Mouse (Mus musculus) bone marrow macrophage, adult 2 months (primary cell): ENCODE measurements around the gene Gm5141. TPM values are rescaled to one million over a fixed set of nuclear protein-coding genes. Genes with fewer than 3 reads are reported as not detected.
"Not testable (repeated sequence)": the region's sequence is repeated elsewhere in the genome, so short reads cannot be mapped to it uniquely, and the experiment has no call there.

Experiments
- H3K27ac ChIP-seq: 2 replicates; pipeline ENCODE4 v1.5.1; 2012; ENCODE audit warnings: low read depth, low read length; ENCODE audit not compliant: insufficient read depth
- H3K4me1 ChIP-seq: 2 replicates; pipeline ENCODE4 v1.6.1; 2012; ENCODE audit warnings: low read length; ENCODE audit not compliant: control insufficient read depth, insufficient read depth
- H3K4me3 ChIP-seq: 2 replicates; pipeline ENCODE4 v1.5.1; 2012; ENCODE audit warnings: mild to moderate bottlenecking, low read length, moderate library complexity; ENCODE audit not compliant: insufficient read depth
- CTCF ChIP-seq: IDR thresholded peaks from 2 replicates; pipeline ENCODE4 v1.5.1; 2012; ENCODE audit warnings: low read depth, mild to moderate bottlenecking, low read length, moderate library complexity
- POLR2A ChIP-seq: IDR thresholded peaks from 2 replicates; pipeline ENCODE4 v1.6.1; 2012; ENCODE audit warnings: mild to moderate bottlenecking, low read depth, low read length, borderline replicate concordance
- polyA plus RNA-seq: library from polyadenylated mRNA; stranded (reverse); fragments of >200 nt; gene quantifications from 2 replicates; pipeline ENCODE4 v1.2.4, GENCODE M21; 2012; ENCODE audit not compliant: missing spikeins, insufficient read depth, insufficient read length

The Gm5141 gene
- 3.0 and 6.3 TPM in 2 replicates for polyA plus RNA-seq

DNA sequence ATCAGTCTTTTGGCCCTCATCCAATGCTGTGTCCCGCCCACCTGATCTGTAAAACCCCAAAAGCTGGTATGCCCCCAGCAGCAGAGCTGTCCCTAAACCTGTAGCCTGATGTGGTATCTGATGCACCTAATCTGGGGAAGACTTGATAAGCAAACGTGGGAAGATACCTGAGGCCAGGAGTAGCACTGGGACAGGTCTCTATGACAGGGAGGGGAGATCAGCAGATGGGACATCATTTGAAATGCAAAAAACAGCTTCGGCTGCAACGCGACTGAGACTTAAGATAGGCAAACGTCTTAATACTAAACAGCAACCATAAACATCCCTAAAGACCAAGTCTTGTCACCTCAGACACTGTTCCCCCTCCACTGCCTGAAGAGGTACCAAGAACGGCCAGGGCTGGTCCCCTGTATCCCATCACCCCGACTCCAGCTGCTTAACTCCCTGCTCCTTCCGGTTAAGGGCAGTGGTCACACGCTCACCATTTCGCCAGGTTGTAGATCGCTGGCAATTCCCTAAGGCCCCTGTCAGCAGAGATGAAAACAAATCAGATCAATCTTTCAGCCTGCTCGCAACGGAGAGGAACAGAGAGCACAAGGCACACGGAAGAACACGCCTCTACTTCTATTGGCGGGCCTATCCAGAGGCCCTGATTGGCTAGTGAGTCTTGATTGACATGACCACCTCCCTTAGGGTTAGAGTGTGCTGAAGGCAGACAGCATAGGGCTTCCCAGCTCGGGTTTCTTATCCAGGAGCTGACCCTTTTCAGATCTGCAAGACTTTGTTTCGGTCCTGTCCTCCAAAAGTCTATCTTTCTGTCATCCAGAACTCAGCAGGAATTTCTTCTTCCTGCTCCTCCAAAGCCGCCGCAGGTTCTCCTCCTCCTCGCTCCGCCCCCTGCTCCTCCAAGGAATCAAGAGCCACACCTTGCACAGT lies at the start of gene Gm5141:
Gene Gm5141, minus strand, starts transcription at position 610 of the 936 bp plus-strand sequence.
- not testable (repeated sequence) for H3K4me1 ChIP-seq, H3K27ac ChIP-seq
- peak within 1 kb of the TSS; percentile 72 for H3K4me3 ChIP-seq

DNA sequence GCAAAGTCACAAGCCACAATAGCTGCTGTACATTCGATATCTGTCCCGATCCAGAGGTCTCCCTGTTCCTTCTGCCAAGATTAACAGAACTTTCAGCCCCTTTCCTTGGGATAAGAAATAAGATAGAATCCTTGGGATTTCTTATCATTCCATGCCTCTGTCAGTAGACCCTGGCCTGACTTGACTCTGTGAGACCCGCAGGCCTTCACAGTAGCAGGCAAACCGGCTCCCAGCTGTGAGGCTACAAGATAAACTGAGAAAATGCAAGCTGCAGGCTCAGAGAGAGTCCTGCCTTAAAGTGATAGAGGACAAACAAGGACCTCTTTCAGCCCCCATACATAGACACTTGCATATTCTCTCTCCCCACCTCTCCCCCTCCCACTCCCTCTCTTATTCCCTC lies 47.7 kb upstream of the Gm5141 start:
- no peak for TF ChIP-seq CTCF
- no peak for TF ChIP-seq POLR2A

DNA sequence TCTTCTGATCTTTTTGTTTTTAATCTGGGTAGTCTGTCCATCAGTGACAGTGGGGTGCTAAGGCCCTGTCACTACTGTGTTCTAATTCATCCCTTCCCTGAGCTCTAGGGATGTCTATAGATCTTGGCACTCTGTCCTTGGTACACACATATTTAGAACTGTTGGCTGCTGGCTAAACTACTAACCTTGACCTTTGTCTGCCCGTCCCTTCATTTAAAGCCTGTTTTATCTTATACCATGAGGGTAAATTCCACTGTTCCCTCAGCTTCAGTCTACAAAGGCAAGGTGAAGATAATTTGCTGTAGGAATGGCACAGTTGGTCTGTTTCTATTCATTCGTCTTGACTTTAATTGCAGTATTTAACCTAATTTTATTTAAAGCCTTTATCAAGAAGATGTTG lies 46.6 kb upstream of the Gm5141 start:
- H3K4me1 ChIP-seq: no peaks in the 10 kb centered on the region
- H3K4me3 ChIP-seq: no peak overlapping the region
- TF ChIP-seq POLR2A (no peak), CTCF (no peak)
- no peak overlapping the region for H3K27ac ChIP-seq

More for the DNA sequence above, 47.7 kb upstream of the Gm5141 start:
- H3K4me1 ChIP-seq: no peaks in the 10 kb centered on the region
- H3K27ac ChIP-seq: no peak overlapping the region
- no peak overlapping the region for H3K4me3 ChIP-seq

DNA sequence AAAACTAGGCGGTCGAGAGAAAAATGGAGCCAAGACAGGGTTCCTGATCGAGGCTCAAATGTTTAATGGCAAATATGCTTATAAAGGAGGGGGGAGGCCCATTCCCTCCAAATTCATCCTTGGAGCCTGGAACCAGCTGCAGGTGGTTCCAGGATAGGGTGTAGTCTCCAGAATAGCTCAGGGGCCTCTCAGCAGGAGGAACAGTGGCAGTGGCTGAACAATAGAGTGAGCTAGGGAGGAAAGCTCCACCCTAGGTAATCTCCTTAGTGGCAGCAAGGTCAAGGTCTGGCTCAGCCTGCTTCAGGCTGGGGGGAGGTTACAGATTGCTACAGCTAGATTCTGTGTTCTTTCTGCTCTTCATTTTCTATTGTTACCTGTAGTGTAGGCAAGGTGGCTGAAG lies 30.1 kb upstream of the Gm5141 start:
- H3K27ac ChIP-seq, H3K4me3 ChIP-seq: not testable (repeated sequence)

DNA sequence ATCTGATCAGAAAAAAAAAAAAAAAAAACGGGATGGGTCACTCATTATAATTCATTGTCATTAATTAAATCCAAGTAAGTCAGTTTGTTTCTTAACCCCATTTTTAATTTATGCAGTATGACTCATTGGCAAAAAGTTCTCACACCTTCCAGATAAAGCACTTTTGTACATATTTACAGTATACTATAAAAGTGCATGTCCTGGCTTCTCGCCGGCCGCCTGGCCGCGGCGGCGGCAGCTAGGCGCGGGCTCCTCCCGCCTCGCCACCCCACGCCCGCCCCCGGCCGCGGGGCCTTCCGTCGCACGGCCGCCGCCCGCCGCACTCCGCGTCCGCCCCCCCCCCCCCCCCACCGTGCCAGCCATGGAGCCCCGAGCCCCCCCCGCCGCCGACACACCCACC lies 27.1 kb upstream of the Gm5141 start:
- no peak overlapping the region for H3K27ac ChIP-seq

More for the DNA sequence above, 30.1 kb upstream of the Gm5141 start:
- H3K4me1 ChIP-seq: not testable (repeated sequence)

DNA sequence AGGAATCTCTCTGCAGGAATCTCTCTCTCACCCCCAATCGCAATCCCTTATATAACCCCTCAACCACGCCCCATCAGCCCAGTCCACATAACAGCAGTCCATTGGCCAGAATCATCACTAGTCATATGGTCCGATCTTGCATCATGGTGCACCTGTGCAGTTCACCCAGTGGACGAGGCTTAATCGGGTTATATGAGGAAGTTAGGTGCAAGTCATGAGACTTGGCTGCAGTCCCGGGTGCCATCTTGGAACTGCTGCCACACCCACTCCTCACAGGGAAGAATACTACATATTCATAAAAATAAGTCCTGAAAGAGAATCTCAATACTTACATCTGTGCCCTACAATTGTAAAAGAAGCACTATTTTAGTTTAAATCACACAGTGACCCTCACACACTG lies 22.4 kb upstream of the Gm5141 start:
- not testable (repeated sequence) for H3K4me1 ChIP-seq, H3K27ac ChIP-seq, H3K4me3 ChIP-seq

More for the DNA sequence above, 27.1 kb upstream of the Gm5141 start:
- Histone ChIP-seq H3K4me1 (no peaks in the 10 kb centered on the region), H3K4me3 (no peak overlapping the region)
- TF ChIP-seq CTCF: no peak
- TF ChIP-seq POLR2A: no peak

DNA sequence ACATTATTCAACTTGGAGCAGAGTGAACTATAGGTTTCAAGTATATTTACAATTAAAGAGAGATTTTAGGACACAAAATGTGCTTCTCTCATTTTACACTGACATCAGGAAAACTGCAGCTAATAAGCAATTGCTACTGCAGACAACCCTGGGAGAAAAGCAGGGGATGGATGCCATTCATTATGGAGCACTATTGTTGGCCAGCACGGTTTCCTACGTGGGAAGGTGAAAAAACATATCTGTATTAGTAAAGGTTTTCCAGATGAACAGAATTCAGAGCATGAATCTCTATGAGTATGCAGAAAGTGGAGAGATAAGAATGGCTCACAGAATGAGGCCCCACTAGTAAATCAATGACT lies 506 bp upstream of the Gm5141 start:
- not testable (repeated sequence) for H3K27ac ChIP-seq, H3K4me3 ChIP-seq, H3K4me1 ChIP-seq

DNA sequence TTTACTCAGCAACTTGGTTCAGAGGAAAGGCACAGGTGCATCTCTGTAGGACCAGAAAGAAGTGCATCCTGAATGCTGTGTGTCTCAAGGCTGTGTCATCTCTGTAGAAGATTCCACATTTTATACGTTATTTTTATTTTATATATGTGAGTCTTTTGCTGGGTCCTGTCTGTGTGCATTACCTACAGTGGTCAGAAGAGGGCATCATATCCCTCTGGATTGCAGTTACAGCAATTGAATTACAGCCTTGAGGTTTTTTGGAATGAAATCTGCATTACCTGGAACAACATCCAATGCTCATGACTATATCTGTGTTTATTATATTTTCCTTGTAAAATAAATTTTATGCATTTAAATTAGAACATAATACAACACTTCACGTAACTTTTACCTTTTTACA lies 21.8 kb downstream of the Gm5141 start:
- not testable (repeated sequence) for H3K4me3 ChIP-seq, H3K4me1 ChIP-seq, H3K27ac ChIP-seq

DNA sequence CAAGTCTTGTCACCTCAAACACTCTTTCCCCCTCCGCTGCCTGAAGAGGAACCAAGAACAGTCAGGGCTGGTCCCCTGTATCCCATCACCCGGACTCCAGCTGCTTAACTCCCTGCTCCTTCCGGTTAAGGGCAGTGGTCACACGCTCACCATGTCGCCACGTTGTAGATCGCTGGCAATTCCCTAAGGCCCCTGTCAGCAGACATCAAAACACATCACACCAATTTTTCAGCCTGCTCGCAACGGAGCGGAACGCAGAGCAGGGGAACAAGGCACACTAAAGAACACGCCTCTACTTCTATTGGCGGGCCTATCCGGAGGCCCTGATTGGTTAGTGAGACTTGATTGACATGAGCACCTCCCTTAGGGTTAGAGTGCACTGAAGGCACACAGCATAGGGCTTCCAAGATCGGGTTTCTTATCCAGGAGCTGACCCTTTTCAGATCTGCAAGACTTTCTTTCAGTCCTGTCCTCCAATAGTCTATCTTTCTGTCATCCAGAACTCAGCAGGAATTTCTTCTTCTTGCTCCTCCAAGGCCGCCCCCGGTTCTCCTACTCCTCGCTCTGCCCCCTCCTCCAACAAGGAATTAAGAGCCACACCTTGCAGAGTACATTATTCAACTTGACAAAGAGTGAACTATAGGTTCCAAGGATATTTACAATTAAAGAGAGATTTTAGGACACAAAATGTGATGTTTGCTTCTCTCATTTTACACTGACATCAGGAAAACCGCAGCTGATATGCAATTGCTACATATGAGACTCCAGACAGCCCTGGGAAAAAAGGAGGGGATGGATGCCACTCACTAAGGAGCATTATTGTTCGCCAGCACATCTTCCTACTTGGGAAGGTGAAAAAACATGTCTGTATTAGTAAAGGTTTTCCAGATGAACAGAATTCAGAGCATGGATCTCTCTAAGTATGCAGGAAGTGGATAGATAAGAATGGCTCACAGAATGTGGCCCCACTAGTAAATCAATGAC lies 24.9 kb downstream of the Gm5141 start, which contains the start of gene Platr25:
Gene Platr25, minus strand, starts transcription at position 278 of the 984 bp plus-strand sequence.
- not testable (repeated sequence) for H3K4me1 ChIP-seq, H3K27ac ChIP-seq
- H3K4me3 ChIP-seq: peak within 1 kb of the TSS; percentile 77

DNA sequence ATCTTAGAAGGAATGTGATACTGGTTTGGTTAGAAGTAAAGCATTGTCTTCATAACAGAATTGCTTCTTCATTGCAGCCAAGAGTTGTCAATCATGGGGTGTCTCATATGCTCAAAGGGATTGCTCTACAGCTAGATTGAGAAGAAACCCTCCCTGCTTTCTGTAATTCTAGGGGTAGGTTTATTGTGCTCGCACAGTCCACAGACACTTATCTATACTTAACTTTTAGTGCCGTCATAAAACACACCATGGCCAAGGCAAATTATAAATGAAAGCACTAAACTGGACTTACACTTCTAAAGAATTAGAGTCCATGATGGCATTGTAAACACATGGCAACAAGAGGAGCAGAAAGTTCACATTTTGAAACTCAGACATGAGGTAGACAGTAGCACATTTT lies 52.3 kb downstream of the Gm5141 start:
- no peak for TF ChIP-seq CTCF
- TF ChIP-seq POLR2A: no peak
- Histone ChIP-seq H3K4me1 (no peaks in the 10 kb centered on the region), H3K27ac (no peak overlapping the region), H3K4me3 (no peak overlapping the region)

Other genes with a start within 250 kb of the Gm5141 start
- not detected in 2 replicates for gene Zfp935, start 227.3 kb downstream of the Gm5141 start, polyA plus RNA-seq
- 10.2 and 11.2 TPM in 2 replicates for gene Zfp934, start 214.6 kb downstream of the Gm5141 start, polyA plus RNA-seq
- gene 6720489N17Rik, start 161.6 kb downstream of the Gm5141 start, polyA plus RNA-seq: 3.7 and 8.1 TPM in 2 replicates
- gene Platr25, start 25.1 kb downstream of the Gm5141 start, polyA plus RNA-seq: 14.9 and 18.6 TPM in 2 replicates
- not detected in 2 replicates for gene Fbp2, start 72.6 kb upstream of the Gm5141 start, polyA plus RNA-seq
- gene Fbp1, start 102.5 kb upstream of the Gm5141 start, polyA plus RNA-seq: not detected in 2 replicates
- 117 and 123 TPM in 2 replicates for gene 2010111I01Rik, start 179.1 kb upstream of the Gm5141 start, polyA plus RNA-seq